Mouse (Mus musculus) 3T3-L1 (cell line): ENCODE results near the gene Hist1h2ak.
"Not testable (repeated sequence)": the region's sequence is repeated elsewhere in the genome, so short reads cannot be mapped to it uniquely, and the experiment has no call there.

ENCODE experiments used
- DNase-seq: peaks from one replicate; pipeline ENCODE4 v3.0.0-alpha.2; 2015; ENCODE audit warnings: low read depth, low spot score

Gene Hist1h2ak

GRCm38 (mm10) chr13:21753524-21754285 is at the start of gene Hist1h2ak, which contains the start of gene Hist1h2bn:
Gene Hist1h2ak (minus strand): TSS chr13:21753827.
Gene Hist1h2bn (plus strand): TSS chr13:21754123.
- peak; percentile 96 for DNase-seq

- not testable (repeated sequence) for DNase-seq
Observed at GRCm38 (mm10) chr13:21803058-21803457, 49.4 kb upstream of the Hist1h2ak start.

DNA sequence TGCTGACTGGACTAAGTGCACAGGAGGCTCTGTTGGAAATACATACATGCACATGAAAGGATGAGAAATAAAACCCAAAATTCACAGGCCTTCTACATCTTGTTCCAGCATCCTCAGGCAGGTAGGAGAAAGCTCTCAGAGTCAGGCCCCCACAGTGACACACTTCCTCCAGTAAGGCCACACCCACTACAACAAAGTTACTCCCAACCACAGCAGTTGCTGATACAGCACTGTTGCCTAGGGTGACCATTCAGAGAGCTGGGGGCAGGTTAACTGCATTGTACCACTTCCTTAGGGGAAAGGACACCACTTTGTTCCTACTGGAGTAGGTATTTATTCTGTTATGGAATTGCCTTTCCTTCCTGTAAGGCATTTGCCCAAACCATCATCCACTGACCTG is 43.5 kb upstream of the Hist1h2ak start:
- not testable (repeated sequence) for DNase-seq

DNA sequence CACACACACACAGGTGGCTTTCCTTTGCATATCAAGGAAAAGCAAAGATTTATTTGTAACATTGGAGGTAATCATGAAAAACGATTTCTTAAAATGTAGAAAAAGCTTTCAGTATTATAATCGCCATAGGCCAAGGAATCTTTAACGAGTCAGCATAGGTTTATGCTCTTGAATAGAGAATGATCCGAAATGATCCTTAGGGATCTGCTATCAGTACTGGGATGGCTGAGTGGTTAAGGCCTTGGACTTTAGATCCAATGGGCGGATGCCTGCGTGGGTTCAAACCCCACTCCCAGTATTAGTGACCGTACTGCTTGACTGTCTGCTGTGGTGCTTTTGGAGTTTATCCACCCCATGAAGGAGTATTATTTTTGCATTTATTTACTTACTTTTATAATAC is 42.0 kb upstream of the Hist1h2ak start:
- no peak for DNase-seq

- DNase-seq: no peak
Observed at GRCm38 (mm10) chr13:21790601-21791283, 37.1 kb upstream of the Hist1h2ak start.

DNA sequence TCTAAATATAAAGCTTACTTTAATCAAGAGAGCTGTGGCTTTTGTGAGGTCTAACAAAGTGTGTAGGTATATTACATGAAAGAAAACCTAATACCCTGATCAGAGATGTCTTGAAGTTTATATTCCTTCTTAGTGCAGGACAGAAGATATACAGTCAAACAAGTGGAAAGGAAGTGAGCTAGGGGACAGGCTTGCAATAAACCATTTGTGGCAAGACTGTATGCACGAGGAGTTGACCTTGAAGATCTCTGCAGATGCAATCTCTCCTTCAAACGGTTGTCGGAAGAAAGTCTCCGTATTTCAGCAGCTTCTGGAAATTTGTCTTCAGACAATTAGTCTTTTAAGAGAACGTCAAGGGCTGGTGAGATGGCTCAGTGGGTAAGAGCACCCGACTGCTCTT is 36.3 kb upstream of the Hist1h2ak start:
- no peak for DNase-seq

GRCm38 (mm10) chr13:21787760-21788593 is 34.4 kb upstream of the Hist1h2ak start:
- DNase-seq: peak; percentile 54

DNA sequence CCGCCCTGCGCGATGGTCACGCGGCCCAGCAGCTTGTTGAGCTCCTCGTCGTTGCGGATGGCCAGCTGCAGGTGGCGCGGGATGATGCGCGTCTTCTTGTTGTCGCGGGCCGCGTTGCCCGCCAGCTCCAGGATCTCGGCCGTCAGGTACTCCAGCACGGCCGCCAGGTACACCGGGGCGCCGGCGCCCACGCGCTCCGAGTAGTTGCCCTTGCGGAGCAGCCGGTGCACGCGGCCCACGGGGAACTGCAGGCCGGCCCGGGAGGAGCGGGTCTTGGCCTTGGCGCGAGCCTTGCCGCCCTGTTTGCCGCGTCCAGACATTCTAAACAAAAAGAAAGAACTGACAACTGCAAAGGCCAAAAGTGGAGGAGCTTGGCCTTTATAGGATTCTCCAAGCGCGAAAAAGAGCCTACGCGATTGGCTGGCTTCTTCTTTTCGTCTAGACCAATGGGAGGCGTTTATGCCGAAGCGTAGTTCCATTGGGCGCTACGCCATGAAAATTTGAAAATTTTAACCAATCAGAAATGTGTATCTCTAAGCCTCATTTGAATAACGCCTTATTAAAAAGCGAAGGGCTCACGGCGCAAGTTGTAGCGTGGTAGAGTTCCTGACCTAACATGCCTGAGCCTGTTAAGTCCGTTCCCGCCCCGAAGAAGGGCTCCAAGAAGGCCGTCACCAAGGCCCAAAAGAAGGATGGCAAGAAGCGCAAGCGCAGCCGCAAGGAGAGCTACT is 33.4 kb upstream of the Hist1h2ak start, which contains the start of the genes Hist1h2an and Hist1h2bp:
TSS of gene Hist1h2an (minus strand) at position 320 of the 731 bp plus-strand sequence.
TSS of gene Hist1h2bp (plus strand) at position 563 of the 731 bp plus-strand sequence.
- DNase-seq: peak; percentile 98

DNA sequence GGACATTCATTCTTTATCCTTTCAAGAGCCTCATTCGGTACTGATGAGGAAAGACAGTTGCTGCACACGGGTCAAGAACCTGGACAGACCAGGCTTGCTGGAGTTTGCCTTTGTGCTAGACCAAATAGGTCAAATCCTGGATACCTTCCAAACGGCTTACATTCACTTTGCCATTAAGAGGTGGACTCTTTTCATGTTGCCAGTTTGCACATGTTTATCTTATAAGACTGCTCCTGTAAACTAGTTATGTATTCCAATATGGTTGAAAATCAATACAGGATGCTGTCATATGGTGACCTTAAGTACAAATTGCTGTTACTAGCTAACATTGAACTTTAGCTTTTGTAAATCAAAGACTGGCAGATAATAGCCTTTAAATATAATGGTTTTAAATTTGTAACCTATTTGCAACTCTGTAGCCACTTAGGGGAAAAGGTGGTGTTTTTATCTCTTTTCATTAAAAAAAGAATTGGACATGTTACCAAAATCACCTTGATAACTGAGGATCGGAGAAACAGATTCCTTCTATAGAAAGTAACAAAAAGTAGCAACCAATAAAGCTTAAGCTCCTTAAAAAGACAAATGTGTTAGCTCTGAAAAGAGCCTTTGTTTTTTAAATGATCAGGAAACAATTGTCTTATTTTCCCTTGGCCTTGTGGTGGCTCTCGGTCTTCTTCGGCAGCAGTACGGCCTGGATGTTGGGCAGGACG is 32.7 kb upstream of the Hist1h2ak start:
- peak; percentile 81 for DNase-seq

GRCm38 (mm10) chr13:21784311-21784710 is 30.7 kb upstream of the Hist1h2ak start:
- no peak for DNase-seq

GRCm38 (mm10) chr13:21783734-21784161 is 30.1 kb upstream of the Hist1h2ak start:
- peak; percentile 76 for DNase-seq

DNA sequence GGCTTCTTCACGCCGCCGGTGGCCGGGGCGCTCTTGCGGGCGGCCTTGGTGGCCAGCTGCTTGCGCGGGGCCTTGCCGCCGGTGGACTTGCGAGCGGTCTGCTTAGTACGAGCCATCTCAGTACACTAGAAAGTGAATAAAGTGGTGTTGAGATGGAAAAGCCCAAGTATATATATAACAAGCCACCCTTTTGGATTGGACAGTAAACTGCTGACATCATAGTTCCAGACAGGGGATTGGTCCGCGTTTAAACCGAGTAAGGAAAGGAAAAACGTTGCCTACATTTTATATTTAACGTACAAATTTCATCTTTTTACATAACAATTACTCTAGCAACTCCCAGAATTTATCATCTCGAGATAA is 29.6 kb upstream of the Hist1h2ak start, which contains the start of gene Hist1h3i:
TSS of gene Hist1h3i (minus strand) at position 116 of the 363 bp plus-strand sequence.
- DNase-seq: peak; percentile 92

GRCm38 (mm10) chr13:21782361-21783254 is 29.0 kb upstream of the Hist1h2ak start:
- DNase-seq: peak; percentile 85

- DNase-seq: no peak
Observed at GRCm38 (mm10) chr13:21781639-21782038, 28.0 kb upstream of the Hist1h2ak start.

GRCm38 (mm10) chr13:21781021-21781555 is 27.5 kb upstream of the Hist1h2ak start:
- peak; percentile 49 for DNase-seq

DNA sequence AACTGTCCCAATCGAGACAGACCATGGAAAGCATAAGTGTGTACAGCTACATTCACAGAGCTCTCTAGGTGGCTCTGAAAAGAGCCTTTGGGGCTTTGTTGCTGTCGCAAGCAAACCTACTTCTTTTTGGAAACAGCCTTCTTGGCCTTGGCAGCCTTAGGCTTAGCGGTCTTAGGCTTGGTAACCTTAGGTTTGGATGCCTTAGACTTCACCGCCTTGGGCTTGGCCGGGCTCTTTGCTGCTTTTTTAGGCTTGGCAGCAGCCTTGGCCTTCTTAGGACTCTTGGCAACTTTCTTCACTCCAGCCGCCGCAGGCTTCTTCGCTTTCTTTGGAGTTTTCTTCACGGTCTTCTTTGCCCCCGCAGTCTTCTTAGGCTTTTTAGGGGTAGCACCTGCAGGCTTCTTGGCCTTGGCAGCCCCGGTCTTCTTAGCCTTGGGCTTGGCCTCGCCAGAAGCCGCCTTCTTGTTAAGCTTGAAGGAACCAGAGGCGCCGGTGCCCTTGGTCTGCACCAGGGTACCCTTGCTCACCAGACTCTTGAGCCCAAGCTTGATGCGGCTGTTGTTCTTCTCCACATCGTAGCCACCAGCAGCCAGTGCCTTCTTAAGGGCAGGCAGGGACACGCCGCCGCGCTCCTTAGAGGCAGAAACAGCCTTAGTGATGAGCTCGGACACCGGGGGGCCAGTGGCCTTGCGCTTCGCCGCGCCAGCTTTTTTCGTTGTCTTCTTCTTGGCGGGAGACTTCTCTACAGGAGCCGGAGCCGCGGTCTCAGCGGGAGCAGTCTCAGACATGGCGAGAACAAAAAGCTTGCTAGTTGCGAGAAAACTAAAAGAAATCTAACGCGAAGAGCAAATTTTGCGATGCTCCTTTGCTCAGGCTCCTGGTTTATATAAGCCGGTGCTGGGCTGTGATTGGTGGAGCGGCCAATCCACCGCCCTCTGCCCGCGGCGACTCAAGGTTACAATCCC is 26.4 kb upstream of the Hist1h2ak start, which contains the start of gene Hist1h1b:
TSS of gene Hist1h1b (minus strand) at position 859 of the 965 bp plus-strand sequence.
- DNase-seq: peak; percentile 89
